Mouse (Mus musculus): ENCODE measurements at regions not wholly inside any gene's neighbourhood (a gene's known extent, or its start where the extent isn't known, plus 50 kb on each side); places are given as distances from the start of the nearest gene placed in this dataset.

DNA sequence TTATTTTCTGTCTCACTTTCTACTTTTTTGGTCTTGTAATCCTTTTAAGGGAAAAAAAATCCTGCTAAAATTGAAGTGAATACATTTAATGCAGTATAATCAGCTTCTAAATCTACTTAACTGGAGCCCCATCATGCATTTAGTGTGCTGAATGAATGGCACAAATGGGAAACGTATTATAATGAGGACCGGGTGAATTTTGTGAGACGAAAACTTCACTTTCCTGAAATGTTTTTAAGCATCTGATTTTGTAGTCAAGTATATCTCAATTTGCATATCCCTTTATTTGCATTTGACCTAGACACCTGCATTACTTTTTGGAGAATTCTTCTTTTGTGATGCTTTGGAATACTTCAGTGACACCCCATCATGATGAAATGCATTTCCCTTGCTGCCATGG is 889.1 kb downstream of the Epha4 start:
- no peak for ATAC-seq (ENCODE audit: insufficient read depth, low read depth)
- no peak overlapping the region for H3K27ac ChIP-seq (ENCODE audit: low read depth)

DNA sequence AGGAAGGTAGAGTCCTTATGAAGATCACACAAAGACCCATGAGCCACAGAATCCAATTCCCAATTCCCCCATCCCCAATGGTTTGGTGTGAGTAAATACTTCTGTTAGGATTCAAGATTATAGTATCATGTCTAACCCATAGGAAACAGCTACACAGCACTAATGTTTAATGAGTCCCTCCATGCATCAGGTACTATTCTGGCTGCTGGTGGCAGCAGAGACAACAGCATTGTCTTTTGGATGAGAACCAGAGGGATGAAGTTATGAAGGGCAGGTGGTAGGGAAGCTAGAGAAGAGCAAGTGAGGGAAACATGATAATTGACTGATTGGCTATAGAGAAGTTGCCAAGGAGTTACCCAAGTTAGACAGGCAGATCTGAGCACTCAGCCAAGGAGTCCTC is 885.0 kb downstream of the Epha4 start:
- Histone ChIP-seq H3K9me3 (replicated peaks; ENCODE audit: control insufficient read depth, low read length) (no peaks in the 10 kb centered on the region), H3K4me2 (ENCODE audit: low read depth, low read length) (no peak overlapping the region)

More for the DNA sequence above, 889.1 kb downstream of the Epha4 start:
- TF ChIP-seq EP300 (IDR thresholded peaks at IDR 0.05; ENCODE audit: low read depth) (no peak), CTCF (IDR thresholded peaks at IDR 0.05; ENCODE audit: low read depth) (no peak)
- Histone ChIP-seq H3K4me2 (ENCODE audit: low read depth, low read length) (no peak overlapping the region), H3K9me3 (replicated peaks; ENCODE audit: control insufficient read depth, low read length) (no peaks in the 10 kb centered on the region), H3K36me3 (replicated peaks; ENCODE audit: control insufficient read depth, insufficient read depth, low read length) (no peaks in the 10 kb centered on the region), H3K4me3 (ENCODE audit: low read depth, low read length) (no peak overlapping the region), H3K4me1 (ENCODE audit: control insufficient read depth, insufficient read depth) (no peaks in the 10 kb centered on the region), H3K27me3 (ENCODE audit: control insufficient read depth, insufficient read depth, low read length) (no peaks in the 10 kb centered on the region), H3K9ac (replicated peaks; ENCODE audit: low read depth, low read length) (no peak overlapping the region)
- DNase-seq (ENCODE audit: low spot score), result no peak
- 94% methylated on average over 3 of the region's 3 CpGs for WGBS

DNA sequence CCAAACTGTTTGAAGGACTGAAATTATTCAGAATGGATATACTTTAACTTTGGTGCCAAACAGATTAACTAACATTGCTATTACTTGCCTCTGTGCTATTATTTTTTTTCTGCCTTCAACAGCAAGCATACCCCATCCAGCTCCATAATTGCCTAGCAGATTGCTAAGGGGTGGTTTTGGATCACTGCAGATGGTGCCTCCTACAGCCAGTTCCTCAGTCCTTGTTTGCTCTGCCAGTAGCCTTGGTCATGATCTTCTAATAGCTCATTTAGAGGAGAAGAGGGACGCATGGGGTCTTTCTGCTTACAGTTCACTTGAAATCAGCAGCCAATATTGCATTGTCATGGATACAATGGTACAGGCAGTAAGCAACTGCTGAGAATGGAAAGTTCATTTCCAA is 880.8 kb downstream of the Epha4 start:
- DNase-seq (ENCODE audit: low spot score), result no peak
- Histone ChIP-seq H3K36me3 (replicated peaks; ENCODE audit: control insufficient read depth, insufficient read depth, low read length) (no peaks in the 10 kb centered on the region), H3K9ac (replicated peaks; ENCODE audit: low read depth, low read length) (no peak overlapping the region), H3K4me2 (ENCODE audit: low read depth, low read length) (no peak overlapping the region), H3K4me1 (ENCODE audit: control insufficient read depth, insufficient read depth) (no peaks in the 10 kb centered on the region), H3K27ac (ENCODE audit: low read depth) (no peak overlapping the region), H3K27me3 (ENCODE audit: control insufficient read depth, insufficient read depth, low read length) (no peaks in the 10 kb centered on the region), H3K9me3 (replicated peaks; ENCODE audit: control insufficient read depth, low read length) (no peaks in the 10 kb centered on the region), H3K4me3 (ENCODE audit: low read depth, low read length) (no peak overlapping the region)
- TF ChIP-seq EP300 (IDR thresholded peaks at IDR 0.05; ENCODE audit: low read depth), result no peak
- no peak for TF ChIP-seq CTCF (IDR thresholded peaks at IDR 0.05; ENCODE audit: low read depth)
- WGBS, result 78% methylated on average over 1 of the region's 1 CpGs
- ATAC-seq (ENCODE audit: insufficient read depth, low read depth), result no peak

More for the DNA sequence above, 885.0 kb downstream of the Epha4 start:
- H3K4me1 ChIP-seq (ENCODE audit: control insufficient read depth, insufficient read depth), result no peaks in the 10 kb centered on the region
- H3K27me3 ChIP-seq (ENCODE audit: control insufficient read depth, insufficient read depth, low read length), result no peaks in the 10 kb centered on the region
- TF ChIP-seq EP300 (IDR thresholded peaks at IDR 0.05; ENCODE audit: low read depth) (no peak), CTCF (IDR thresholded peaks at IDR 0.05; ENCODE audit: low read depth) (peak; percentile 36)
- H3K27ac ChIP-seq (ENCODE audit: low read depth), result no peak overlapping the region
- H3K9ac ChIP-seq (replicated peaks; ENCODE audit: low read depth, low read length), result no peak overlapping the region
- ATAC-seq (ENCODE audit: insufficient read depth, low read depth) (no peak), DNase-seq (ENCODE audit: low spot score) (no peak)
- no peaks in the 10 kb centered on the region for H3K36me3 ChIP-seq (replicated peaks; ENCODE audit: control insufficient read depth, insufficient read depth, low read length)
- no peak overlapping the region for H3K4me3 ChIP-seq (ENCODE audit: low read depth, low read length)

DNA sequence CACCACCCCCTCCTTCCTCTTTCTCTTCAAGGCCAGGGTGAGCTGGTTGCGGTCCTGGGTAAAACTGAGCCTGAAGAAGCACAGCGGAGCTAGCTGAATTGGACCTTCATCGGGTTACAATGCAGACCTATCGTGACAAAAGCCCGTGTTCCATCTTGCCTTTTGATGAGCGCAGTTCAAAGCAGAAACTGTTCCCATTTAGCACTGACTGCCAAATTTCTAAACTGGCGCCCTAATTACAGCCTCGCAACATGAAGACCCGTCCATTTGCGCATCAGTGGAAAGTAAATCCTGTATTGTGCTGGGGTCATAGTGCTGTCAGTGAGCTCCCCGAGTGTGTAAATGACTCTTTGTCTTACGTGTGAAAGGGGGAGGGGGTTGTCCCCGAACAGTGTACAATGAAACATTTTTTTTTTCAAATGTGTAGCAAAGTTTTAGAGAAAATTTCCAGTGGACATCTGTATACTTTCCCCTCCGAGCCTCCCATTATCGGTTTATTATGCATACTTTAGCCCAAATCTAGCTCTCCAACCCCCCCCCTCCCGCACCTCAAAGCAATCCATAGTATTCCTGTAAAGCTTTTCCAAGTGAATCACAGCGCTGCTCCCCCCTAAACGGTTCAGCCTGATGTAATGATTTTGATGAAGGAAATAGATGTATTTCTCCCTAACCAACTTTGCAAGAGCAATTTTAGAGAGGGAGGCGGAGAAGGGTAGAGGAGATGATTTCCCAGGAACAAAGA is 877.4 kb downstream of the Epha4 start:
- no peak overlapping the region for H3K27ac ChIP-seq (ENCODE audit: low read depth)
- WGBS, result 84% methylated on average over 19 of the region's 19 CpGs

DNA sequence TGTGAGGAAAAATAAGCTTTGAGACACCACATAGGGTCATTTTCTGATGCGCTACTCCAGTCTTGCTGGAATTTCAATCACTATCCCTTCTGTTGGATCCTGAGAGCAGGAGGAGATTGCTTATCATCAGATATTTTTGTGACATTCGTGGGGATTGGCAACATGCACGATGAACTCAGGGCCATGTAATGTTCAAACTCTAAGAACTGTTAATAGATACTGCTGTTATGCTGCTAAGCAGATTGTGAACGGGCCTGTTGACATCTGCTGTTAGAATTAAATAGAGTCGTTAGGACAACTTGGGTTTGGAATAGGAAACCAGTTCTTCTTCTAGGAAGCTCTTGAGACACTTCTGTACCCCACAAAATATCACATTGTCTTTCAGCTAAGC is 876.9 kb downstream of the Epha4 start:
- TF ChIP-seq CTCF (IDR thresholded peaks at IDR 0.05; ENCODE audit: low read depth), result no peak
- TF ChIP-seq EP300 (IDR thresholded peaks at IDR 0.05; ENCODE audit: low read depth), result no peak
- no peak overlapping the region for H3K4me3 ChIP-seq (ENCODE audit: low read depth, low read length)
- H3K4me2 ChIP-seq (ENCODE audit: low read depth, low read length), result no peak overlapping the region
- 31% methylated on average over 5 of the region's 5 CpGs for WGBS
- H3K9me3 ChIP-seq (replicated peaks; ENCODE audit: control insufficient read depth, low read length), result no peaks in the 10 kb centered on the region
- no peaks in the 10 kb centered on the region for H3K36me3 ChIP-seq (replicated peaks; ENCODE audit: control insufficient read depth, insufficient read depth, low read length)
- no peaks in the 10 kb centered on the region for H3K4me1 ChIP-seq (ENCODE audit: control insufficient read depth, insufficient read depth)
- H3K9ac ChIP-seq (replicated peaks; ENCODE audit: low read depth, low read length), result no peak overlapping the region
- no peak for ATAC-seq (ENCODE audit: insufficient read depth, low read depth)
- H3K27ac ChIP-seq (ENCODE audit: low read depth), result no peak overlapping the region
- H3K27me3 ChIP-seq (ENCODE audit: control insufficient read depth, insufficient read depth, low read length), result no peaks in the 10 kb centered on the region
- no peak for DNase-seq (ENCODE audit: low spot score)

More for the DNA sequence above, 877.4 kb downstream of the Epha4 start:
- Histone ChIP-seq H3K4me2 (ENCODE audit: low read depth, low read length) (no peak overlapping the region), H3K4me1 (ENCODE audit: control insufficient read depth, insufficient read depth) (no peaks in the 10 kb centered on the region), H3K36me3 (replicated peaks; ENCODE audit: control insufficient read depth, insufficient read depth, low read length) (no peaks in the 10 kb centered on the region), H3K9ac (replicated peaks; ENCODE audit: low read depth, low read length) (no peak overlapping the region), H3K4me3 (ENCODE audit: low read depth, low read length) (no peak overlapping the region), H3K27me3 (ENCODE audit: control insufficient read depth, insufficient read depth, low read length) (no peaks in the 10 kb centered on the region), H3K9me3 (replicated peaks; ENCODE audit: control insufficient read depth, low read length) (no peaks in the 10 kb centered on the region)
- TF ChIP-seq CTCF (IDR thresholded peaks at IDR 0.05; ENCODE audit: low read depth), result no peak
- no peak for TF ChIP-seq EP300 (IDR thresholded peaks at IDR 0.05; ENCODE audit: low read depth)
- no peak for ATAC-seq (ENCODE audit: insufficient read depth, low read depth)
- DNase-seq (ENCODE audit: low spot score), result no peak

DNA sequence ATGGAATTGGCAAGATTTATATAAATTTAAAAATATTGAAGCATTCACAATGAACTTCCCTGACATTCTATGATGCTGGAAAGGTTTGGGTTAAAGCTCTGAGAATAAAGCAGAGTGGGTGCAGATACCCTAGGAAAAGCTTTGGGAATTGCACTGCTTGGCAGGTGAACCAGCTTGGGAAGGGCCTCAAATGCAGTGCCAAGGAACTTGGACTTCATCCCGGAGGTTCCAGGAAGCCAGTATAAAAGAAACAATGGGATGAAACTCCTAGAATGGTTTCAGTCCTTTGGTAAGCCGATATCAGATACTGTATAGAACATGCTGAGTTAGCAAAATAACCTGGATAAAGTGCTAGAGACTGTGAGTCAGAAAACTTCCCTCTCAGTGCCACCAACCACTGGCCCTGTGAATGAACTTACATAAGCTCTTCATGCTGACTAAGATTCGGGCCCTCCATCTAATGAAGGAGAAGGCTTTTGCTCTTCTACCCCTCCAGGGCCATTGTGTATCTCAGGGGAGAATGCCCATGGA is 873.6 kb downstream of the Epha4 start:
- ATAC-seq (ENCODE audit: insufficient read depth, low read depth) (no peak), DNase-seq (ENCODE audit: low spot score) (peak; percentile 6)
- 54% methylated on average over 3 of the region's 3 CpGs for WGBS
- Histone ChIP-seq H3K27ac (ENCODE audit: low read depth) (no peak overlapping the region), H3K27me3 (ENCODE audit: control insufficient read depth, insufficient read depth, low read length) (no peaks in the 10 kb centered on the region), H3K4me1 (ENCODE audit: control insufficient read depth, insufficient read depth) (no peaks in the 10 kb centered on the region), H3K4me2 (ENCODE audit: low read depth, low read length) (no peak overlapping the region), H3K36me3 (replicated peaks; ENCODE audit: control insufficient read depth, insufficient read depth, low read length) (no peaks in the 10 kb centered on the region), H3K4me3 (ENCODE audit: low read depth, low read length) (no peak overlapping the region), H3K9ac (replicated peaks; ENCODE audit: low read depth, low read length) (no peak overlapping the region), H3K9me3 (replicated peaks; ENCODE audit: control insufficient read depth, low read length) (no peaks in the 10 kb centered on the region)
- TF ChIP-seq EP300 (IDR thresholded peaks at IDR 0.05; ENCODE audit: low read depth) (no peak), CTCF (IDR thresholded peaks at IDR 0.05; ENCODE audit: low read depth) (no peak)

Data from heart, postnatal 0 days (tissue).